Mouse (Mus musculus) kidney, embryonic 14.5 days (tissue): Measurements from ENCODE around the gene Trim47. TPM values are rescaled to one million over a fixed set of nuclear protein-coding genes. Genes with fewer than 3 reads are reported as not detected.

Source experiments
- ATAC-seq: fragments of 200-750 bp; cut with Nextera tagmentation; 2 replicates; pipeline ENCODE4 v1.8.0; 2017; ENCODE audit warnings: moderate number of reproducible peaks, mild to moderate bottlenecking, moderate TSS enrichment, moderate library complexity; ENCODE audit not compliant: low FRiP score, low TSS enrichment
- H3K27ac ChIP-seq: fragments of 300-500 bp; sonication (generic); 2 replicates; pipeline ENCODE4 v1.5.1; 2014; ENCODE audit warnings: low read depth, mild to moderate bottlenecking, low read length, moderate library complexity, mixed read lengths
- H3K27me3 ChIP-seq: fragments of 300-500 bp; sonication (generic); 2 replicates; pipeline ENCODE4 v1.6.1; 2014; ENCODE audit warnings: mild to moderate bottlenecking, low read length; ENCODE audit not compliant: control insufficient read depth, insufficient read depth
- H3K36me3 ChIP-seq: fragments of 300-500 bp; sonication (generic); 2 replicates; pipeline ENCODE4 v1.6.1; 2014; ENCODE audit warnings: low read length, mixed read lengths; ENCODE audit not compliant: control insufficient read depth, insufficient read depth
- H3K4me1 ChIP-seq: fragments of 300-500 bp; sonication (generic); 2 replicates; pipeline ENCODE4 v1.6.1; 2014; ENCODE audit warnings: low read length, mixed read lengths; ENCODE audit not compliant: control insufficient read depth, insufficient read depth
- H3K4me2 ChIP-seq: fragments of 300-500 bp; sonication (generic); replicated peaks from 2 replicates; pipeline ENCODE4 v1.6.1; 2014; ENCODE audit warnings: low read depth, mild to moderate bottlenecking, low read length
- H3K4me3 ChIP-seq: fragments of 300-500 bp; sonication (generic); 2 replicates; pipeline ENCODE4 v1.5.1; 2014; ENCODE audit warnings: mild to moderate bottlenecking, low read length
- H3K9ac ChIP-seq: fragments of 300-500 bp; sonication (generic); 2 replicates; pipeline ENCODE4 v1.6.1; 2014; ENCODE audit warnings: low read depth, mild to moderate bottlenecking, low read length, moderate library complexity
- H3K9me3 ChIP-seq: fragments of 300-500 bp; sonication (generic); 2 replicates; pipeline ENCODE4 v1.6.1; 2016; ENCODE audit warnings: low read length; ENCODE audit not compliant: control insufficient read depth
- WGBS: fragments of 180-500 bp; shearing (Covaris S2); extraction: QIAGEN DNeasy Blood & Tissue Kit; methylation state at CpG from one replicate; pipeline ENCODE4 v1.1.7; 2014; 5-methylcytosine and 5-hydroxymethylcytosine counted together
- polyA plus RNA-seq: library from polyadenylated mRNA; unstranded; fragments of >200 nt; fragmentation: Nextera tagmentation; extraction: Ambion mirVana; gene quantifications from 2 replicates; pipeline ENCODE4 v1.2.1, GENCODE M21; 2014

The Trim47 gene
- polyA plus RNA-seq, result 12.2 and 12.8 TPM in 2 replicates

GRCm38 (mm10) chr11:116127156-116127980 lies at the start of gene Trim47:
Trim47 (minus strand) TSS chr11:116127210.
- Histone ChIP-seq H3K4me2 (peak within 1 kb of the TSS; percentile 35), H3K27ac (no peak within 1 kb of the TSS; the same call in 1 of the 2 replicates), H3K4me1 (peaks cover 7% of the 10 kb centered on the region), H3K4me3 (peak within 1 kb of the TSS; percentile 22), H3K9ac (no peak within 1 kb of the TSS), H3K9me3 (no peaks in the 10 kb centered on the region), H3K27me3 (no peaks in the 10 kb centered on the region), H3K36me3 (peaks cover 10% of the 10 kb centered on the region)
- 26% methylated on average over 23 of the region's 23 CpGs for WGBS
- peak; percentile 48 for ATAC-seq

- ATAC-seq, result no peak
- 85% methylated on average over 7 of the region's 7 CpGs for WGBS
- Histone ChIP-seq H3K4me1 (peaks cover 3% of the 10 kb centered on the region; the same call in 1 of the 2 replicates), H3K4me2 (no peak overlapping the region), H3K9me3 (no peaks in the 10 kb centered on the region), H3K27ac (no peak overlapping the region), H3K36me3 (peaks cover 71% of the 10 kb centered on the region), H3K27me3 (no peaks in the 10 kb centered on the region), H3K9ac (0 out of 2 replicates have a peak overlapping the region, but pooled peaks have one; percentile 7), H3K4me3 (no peak overlapping the region)
Observed at GRCm38 (mm10) chr11:116176010-116176409, 49.0 kb upstream of the Trim47 start.

GRCm38 (mm10) chr11:116174775-116175448 lies 47.9 kb upstream of the Trim47 start:
- no peak overlapping the region for H3K4me2 ChIP-seq
- H3K9me3 ChIP-seq, result no peaks in the 10 kb centered on the region
- H3K4me1 ChIP-seq, result peaks cover 3% of the 10 kb centered on the region; the same call in 1 of the 2 replicates
- H3K27ac ChIP-seq, result peak overlapping the region; percentile 76
- peak; percentile 68 for ATAC-seq
- no peaks in the 10 kb centered on the region for H3K27me3 ChIP-seq
- no peak overlapping the region for H3K9ac ChIP-seq
- WGBS, result 65% methylated on average over 22 of the region's 22 CpGs
- peaks cover 63% of the 10 kb centered on the region for H3K36me3 ChIP-seq
- H3K4me3 ChIP-seq, result no peak overlapping the region

DNA sequence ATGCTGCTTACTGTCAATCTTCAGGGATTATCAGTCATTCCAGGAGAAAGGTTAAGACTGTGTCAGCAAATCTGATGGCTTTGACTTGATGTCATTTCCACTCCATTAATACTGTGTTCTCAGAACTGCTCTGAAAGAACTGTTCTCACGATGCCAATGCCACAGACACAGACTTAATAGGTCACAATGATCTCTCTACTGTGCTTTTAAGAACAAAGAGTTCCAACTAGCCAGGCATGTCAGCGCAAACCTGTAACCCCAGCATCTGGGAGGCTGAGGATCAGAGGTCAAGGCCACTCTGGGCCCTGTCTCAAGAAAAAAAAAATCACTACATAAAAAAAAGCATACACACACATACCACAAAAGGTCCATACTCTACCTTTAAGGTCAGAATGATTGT lies 44.9 kb upstream of the Trim47 start:
- Histone ChIP-seq H3K4me3 (no peak overlapping the region), H3K36me3 (peaks cover 40% of the 10 kb centered on the region), H3K27ac (no peak overlapping the region), H3K9ac (no peak overlapping the region), H3K9me3 (no peaks in the 10 kb centered on the region), H3K4me2 (no peak overlapping the region), H3K4me1 (peaks cover 5% of the 10 kb centered on the region; the same call in 1 of the 2 replicates), H3K27me3 (no peaks in the 10 kb centered on the region)
- ATAC-seq, result no peak
- 73% methylated on average over 2 of the region's 2 CpGs for WGBS

DNA sequence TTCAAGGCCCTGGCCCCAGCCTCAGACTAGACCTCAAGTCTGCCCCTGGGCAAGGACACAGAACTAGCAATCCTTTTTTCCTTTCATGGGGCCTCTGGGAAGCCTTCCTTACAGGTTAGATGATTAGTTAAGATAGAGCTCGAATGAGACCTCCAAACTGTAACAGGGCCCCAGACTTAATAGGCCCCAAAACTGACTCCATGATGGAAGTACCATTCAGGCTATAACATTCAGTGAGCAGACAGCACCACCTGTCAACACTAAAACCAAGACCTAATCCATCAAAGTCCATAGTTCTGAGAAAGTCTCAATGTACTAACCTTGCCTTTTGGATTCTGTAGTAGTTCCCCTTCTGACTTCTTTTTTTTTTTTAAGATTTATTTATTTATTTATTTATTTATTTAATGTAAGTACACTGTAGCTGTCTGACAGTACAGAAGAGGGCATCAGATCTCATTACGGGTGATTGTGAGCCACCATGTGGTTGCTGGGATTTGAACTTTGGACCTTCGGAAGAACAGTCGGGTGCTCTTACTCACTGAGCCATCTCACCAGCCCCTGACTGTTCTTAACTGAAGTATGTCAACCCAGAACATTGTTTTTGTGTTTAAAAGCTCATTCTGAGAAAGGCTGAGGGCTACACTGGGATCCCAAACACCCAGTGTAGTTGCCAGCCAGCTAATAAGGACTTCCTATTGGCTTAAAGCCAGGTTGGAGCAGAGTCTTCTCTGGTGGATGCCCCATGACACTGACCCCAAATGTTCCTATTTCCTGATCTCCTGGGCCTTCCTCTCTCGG lies 43.2 kb upstream of the Trim47 start:
- no peak overlapping the region for H3K9ac ChIP-seq
- peaks cover 36% of the 10 kb centered on the region for H3K36me3 ChIP-seq
- no peak overlapping the region for H3K4me2 ChIP-seq
- no peak overlapping the region for H3K27ac ChIP-seq
- H3K27me3 ChIP-seq, result no peaks in the 10 kb centered on the region
- peaks cover 13% of the 10 kb centered on the region; the same call in 1 of the 2 replicates for H3K4me1 ChIP-seq
- H3K4me3 ChIP-seq, result no peak overlapping the region
- no peaks in the 10 kb centered on the region for H3K9me3 ChIP-seq
- no peak for ATAC-seq
- WGBS, result 76% methylated on average over 5 of the region's 5 CpGs

GRCm38 (mm10) chr11:116169214-116169613 lies 42.2 kb upstream of the Trim47 start:
- Histone ChIP-seq H3K4me1 (0 out of 2 replicates have a peak, but pooled peaks cover 10% of the 10 kb centered on the region), H3K4me2 (no peak overlapping the region), H3K27me3 (no peaks in the 10 kb centered on the region), H3K9ac (no peak overlapping the region), H3K4me3 (no peak overlapping the region), H3K27ac (no peak overlapping the region), H3K36me3 (peaks cover 36% of the 10 kb centered on the region), H3K9me3 (no peaks in the 10 kb centered on the region)
- ATAC-seq, result no peak
- 87% methylated on average over 3 of the region's 3 CpGs for WGBS

- H3K4me2 ChIP-seq, result peak within 1 kb of the TSS; percentile 87
- H3K27ac ChIP-seq, result peak within 1 kb of the TSS; percentile 93
- H3K27me3 ChIP-seq, result no peaks in the 10 kb centered on the region
- H3K4me1 ChIP-seq, result peaks cover 22% of the 10 kb centered on the region
- peak within 1 kb of the TSS; percentile 76 for H3K4me3 ChIP-seq
- peak; percentile 98 for ATAC-seq
- H3K36me3 ChIP-seq, result peaks cover 24% of the 10 kb centered on the region
- under 1% methylated on average over 40 of the region's 40 CpGs for WGBS
- peak within 1 kb of the TSS; percentile 80 for H3K9ac ChIP-seq
- no peaks in the 10 kb centered on the region for H3K9me3 ChIP-seq
Observed at GRCm38 (mm10) chr11:116167884-116168439, 41.0 kb upstream of the Trim47 start, which contains the start of gene Fbf1. Fbf1 (minus strand) TSS chr11:116168166.

GRCm38 (mm10) chr11:116167232-116167631 lies 40.2 kb upstream of the Trim47 start:
- peak overlapping the region; percentile 80 for H3K9ac ChIP-seq
- peak overlapping the region; percentile 93 for H3K27ac ChIP-seq
- H3K9me3 ChIP-seq, result no peaks in the 10 kb centered on the region
- H3K4me3 ChIP-seq, result peak overlapping the region; percentile 76
- ATAC-seq, result no peak
- no peaks in the 10 kb centered on the region for H3K27me3 ChIP-seq
- peaks cover 18% of the 10 kb centered on the region; the same call in 1 of the 2 replicates for H3K36me3 ChIP-seq
- peaks cover 22% of the 10 kb centered on the region for H3K4me1 ChIP-seq
- WGBS, result 8% methylated on average over 6 of the region's 6 CpGs
- H3K4me2 ChIP-seq, result peak overlapping the region; percentile 87
